Mouse (Mus musculus) spleen, embryonic (tissue): ENCODE data around the gene Cyp4f37.

Experiments
- CTCF ChIA-PET: fragments of 350-600 bp; sonication (Branson Sonifier 250); formaldehyde crosslinking; loops from one replicate; lab custom pipeline; 2022; lab: Charles Lee

Cyp4f37 gene

GRCm38 (mm10) chr17:32680404-32680803 lies 59.3 kb downstream of the Cyp4f37 start:
- CTCF ChIA-PET = interaction anchor here (1.2 kb wide), 1 partner anchor 152 kb away, joined by 3 read pairs; no protein-coding TSS in a partner anchor

GRCm38 (mm10) chr17:32685048-32685750 lies 64.1 kb downstream of the Cyp4f37 start, which contains the start of gene Cyp4f15:
TSS of gene Cyp4f15 (plus strand) at chr17:32685627.
- CTCF ChIA-PET = no interaction called here
